Mouse (Mus musculus) hindbrain, postnatal 0 days (tissue): ENCODE measurements around the gene Fam181a. TPM values are rescaled to one million over a fixed set of nuclear protein-coding genes. Genes with fewer than 3 reads are reported as not detected.

Experiments used
- ATAC-seq: fragments of 200-750 bp; cut with Nextera tagmentation; 2 replicates; pipeline ENCODE4 v1.8.0; 2017; ENCODE audit warnings: mild to moderate bottlenecking, moderate TSS enrichment, moderate library complexity
- DNase-seq: peaks from one replicate; pipeline ENCODE4 v3.0.0-alpha.2; 2015; ENCODE audit warnings: low spot score
- H3K27ac ChIP-seq: fragments of 300-500 bp; sonication (generic); 2 replicates; pipeline ENCODE4 v1.5.1; 2014; ENCODE audit warnings: mild to moderate bottlenecking
- H3K27me3 ChIP-seq: fragments of 300-500 bp; sonication (generic); 2 replicates; pipeline ENCODE4 v1.6.1; 2014; ENCODE audit warnings: low read length, mixed read lengths; ENCODE audit not compliant: insufficient read depth
- H3K36me3 ChIP-seq: fragments of 300-500 bp; sonication (generic); 2 replicates; pipeline ENCODE4 v1.6.1; 2014; ENCODE audit warnings: low read length, mixed read lengths; ENCODE audit not compliant: insufficient read depth
- H3K4me1 ChIP-seq: fragments of 300-500 bp; sonication (generic); 2 replicates; pipeline ENCODE4 v1.6.1; 2014; ENCODE audit warnings: antibody characterized with exemption, low read length, mixed read lengths; ENCODE audit not compliant: insufficient read depth
- H3K4me2 ChIP-seq: fragments of 300-500 bp; sonication (generic); 2 replicates; pipeline ENCODE4 v1.6.1; 2014; ENCODE audit warnings: low read depth, mild to moderate bottlenecking, low read length, moderate library complexity, mixed read lengths
- H3K4me3 ChIP-seq: fragments of 300-500 bp; sonication (generic); 2 replicates; pipeline ENCODE4 v1.5.1; 2014; ENCODE audit warnings: low read length
- H3K9ac ChIP-seq: fragments of 300-500 bp; sonication (generic); replicated peaks from 2 replicates; pipeline ENCODE4 v1.6.1; 2014; ENCODE audit warnings: mild to moderate bottlenecking, low read length, moderate library complexity, mixed read lengths
- H3K9me3 ChIP-seq: fragments of 300-500 bp; sonication (generic); 2 replicates; pipeline ENCODE4 v1.6.1; 2016; ENCODE audit warnings: low read length, mixed read lengths
- CTCF ChIP-seq: IDR thresholded peaks from 2 replicates; pipeline ENCODE4 v1.5.1; 2016; ENCODE audit warnings: antibody characterized with exemption, control low read depth, low read depth
- WGBS: fragments of 180-500 bp; shearing (Covaris S2); extraction: QIAGEN DNeasy Blood & Tissue Kit; methylation state at CpG from one replicate; pipeline ENCODE4 v1.1.7; 2014; 5-methylcytosine and 5-hydroxymethylcytosine counted together
- polyA plus RNA-seq: library from polyadenylated mRNA; unstranded; fragments of >200 nt; fragmentation: Nextera tagmentation; extraction: Ambion mirVana; gene quantifications from 2 replicates; pipeline ENCODE4 v1.2.1, GENCODE M21; 2015
- total RNA-seq: library from RNA; depleted of rRNA; stranded (reverse); fragments of >200 nt; gene quantifications from 2 replicates; pipeline ENCODE4 v1.2.3, GENCODE M21; 2014

Fam181a gene
- total and polyA plus RNA-seq, 2 experiments from 2014 or later, result 9.2 to 18.5 TPM

DNA sequence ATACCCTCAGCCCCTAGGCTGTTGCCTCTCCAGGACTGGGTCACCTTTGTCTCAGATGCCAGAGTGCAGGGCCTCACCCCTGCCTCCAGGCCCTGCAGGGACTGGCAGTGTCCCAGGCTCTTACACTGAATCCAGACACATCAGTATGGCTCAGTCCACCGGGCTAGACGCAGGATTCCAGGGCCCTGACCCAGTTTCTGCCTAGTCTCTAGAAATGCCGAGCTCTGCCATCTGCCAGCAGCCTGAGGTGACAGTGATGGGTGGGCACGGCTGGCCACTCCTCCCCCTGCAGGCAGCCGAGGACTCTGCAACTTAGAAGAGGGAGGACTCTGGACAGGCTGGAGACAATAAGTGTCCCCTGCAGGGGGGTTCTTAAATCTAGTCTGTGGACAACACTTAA is 42.8 kb downstream of the Fam181a start:
- H3K27ac ChIP-seq, result no peak overlapping the region
- ATAC-seq (peak; percentile 88), DNase-seq (peak; percentile 72)
- H3K9ac ChIP-seq, result 0 out of 2 replicates have a peak overlapping the region, but pooled peaks have one; percentile 13
- no peaks in the 10 kb centered on the region for H3K36me3 ChIP-seq
- no peak overlapping the region for H3K4me2 ChIP-seq
- peak; percentile 61 for TF ChIP-seq CTCF
- no peaks in the 10 kb centered on the region for H3K27me3 ChIP-seq
- no peaks in the 10 kb centered on the region for H3K9me3 ChIP-seq
- H3K4me1 ChIP-seq, result no peaks in the 10 kb centered on the region
- no peak overlapping the region for H3K4me3 ChIP-seq
- WGBS, result 5% methylated on average over 5 of the region's 5 CpGs

DNA sequence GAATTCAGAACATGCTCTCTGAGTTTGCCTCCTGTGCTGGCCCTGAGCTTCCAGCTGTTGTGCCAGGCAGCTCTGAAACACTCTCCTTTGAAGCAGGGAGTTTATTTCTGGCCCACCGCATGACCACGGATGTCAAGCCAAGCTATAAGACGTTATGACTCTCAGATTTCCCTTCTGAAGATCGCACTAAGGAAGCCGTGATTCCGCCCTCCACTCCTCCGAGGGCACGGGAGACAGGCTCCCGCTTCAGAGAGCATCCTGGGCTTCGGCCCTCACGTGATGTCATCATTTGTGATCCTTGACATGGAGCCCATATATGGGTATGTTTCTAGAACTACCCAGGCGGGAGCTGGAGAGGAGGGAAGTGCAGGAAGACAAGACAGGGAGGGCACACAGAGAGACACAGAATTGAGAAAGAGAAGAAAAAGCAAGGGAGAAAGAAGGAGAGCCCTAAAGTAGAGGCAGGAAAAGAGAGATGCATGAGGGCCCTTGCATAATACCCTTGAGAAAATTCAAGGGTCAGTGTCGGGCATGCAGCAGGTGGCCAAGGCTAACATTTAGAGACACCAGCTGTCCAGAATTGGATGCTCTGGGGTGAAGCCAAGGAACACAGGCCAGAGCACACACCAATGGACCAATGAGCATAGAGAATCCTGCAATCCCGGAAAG is 45.1 kb downstream of the Fam181a start, which contains the start of gene Asb2:
Gene Asb2, minus strand, starts transcription at position 256 of the 669 bp plus-strand sequence.
- WGBS, result 69% methylated on average over 14 of the region's 14 CpGs
- no peak within 1 kb of the TSS for H3K9ac ChIP-seq
- no peak for TF ChIP-seq CTCF

DNA sequence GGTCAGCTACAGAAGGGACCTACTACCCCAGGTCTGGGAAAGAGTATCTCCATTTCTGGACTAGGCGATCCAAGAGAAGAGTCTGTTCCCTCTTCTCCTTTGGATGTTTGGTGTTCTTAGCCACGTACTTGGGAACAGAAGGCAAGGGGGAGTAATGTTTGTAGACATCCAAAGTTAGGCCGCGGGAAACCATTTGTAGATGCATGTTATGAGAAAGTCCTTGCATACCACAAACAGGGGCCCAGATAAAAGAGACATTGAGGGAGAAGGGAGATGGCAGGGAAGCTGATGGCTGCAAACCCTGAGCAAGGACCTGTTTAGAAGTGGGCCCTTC is 45.6 kb downstream of the Fam181a start:
- H3K9ac ChIP-seq, result no peak overlapping the region
- no peak for TF ChIP-seq CTCF

More for the DNA sequence above, 45.1 kb downstream of the Fam181a start, which contains the start of gene Asb2:
- H3K4me1 ChIP-seq, result no peaks in the 10 kb centered on the region
- H3K4me2 ChIP-seq, result no peak within 1 kb of the TSS
- no peaks in the 10 kb centered on the region for H3K27me3 ChIP-seq
- no peak for DNase-seq
- no peak within 1 kb of the TSS for H3K4me3 ChIP-seq
- ATAC-seq, result no peak
- no peaks in the 10 kb centered on the region for H3K36me3 ChIP-seq
- no peaks in the 10 kb centered on the region for H3K9me3 ChIP-seq
- H3K27ac ChIP-seq, result no peak within 1 kb of the TSS

DNA sequence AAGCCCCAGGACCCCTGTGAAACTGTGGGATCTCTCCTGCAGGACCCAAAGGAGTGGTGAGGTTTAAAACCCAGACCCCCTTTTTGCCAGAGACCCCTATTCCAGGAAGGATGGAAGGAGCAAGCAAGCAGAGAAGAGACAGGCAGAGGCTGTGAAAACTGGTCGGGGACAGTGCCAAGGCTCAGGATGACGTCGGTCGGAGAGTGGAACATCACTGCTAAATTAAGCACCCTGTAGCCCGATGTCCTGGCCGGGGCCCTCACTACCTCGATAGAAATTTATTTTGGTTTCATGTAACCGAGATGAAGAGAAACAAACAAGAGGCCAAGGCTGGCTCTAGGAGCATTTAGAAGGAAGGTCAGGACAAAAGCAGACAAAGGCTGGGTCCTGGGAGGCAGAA is 47.4 kb downstream of the Fam181a start:
- Histone ChIP-seq H3K4me3 (no peak overlapping the region), H3K36me3 (no peaks in the 10 kb centered on the region), H3K27me3 (no peaks in the 10 kb centered on the region), H3K4me2 (no peak overlapping the region), H3K9ac (no peak overlapping the region), H3K27ac (no peak overlapping the region), H3K9me3 (no peaks in the 10 kb centered on the region), H3K4me1 (no peaks in the 10 kb centered on the region)
- no peak for ATAC-seq
- no peak for DNase-seq
- TF ChIP-seq CTCF, result no peak
- WGBS, result 58% methylated on average over 8 of the region's 8 CpGs

More for the DNA sequence above, 45.6 kb downstream of the Fam181a start:
- H3K4me1 ChIP-seq, result no peaks in the 10 kb centered on the region
- 90% methylated on average over 4 of the region's 4 CpGs for WGBS
- no peaks in the 10 kb centered on the region for H3K27me3 ChIP-seq
- no peak for ATAC-seq
- no peaks in the 10 kb centered on the region for H3K9me3 ChIP-seq
- H3K36me3 ChIP-seq, result no peaks in the 10 kb centered on the region
- no peak for DNase-seq
- H3K4me3 ChIP-seq, result no peak overlapping the region
- no peak overlapping the region for H3K27ac ChIP-seq
- H3K4me2 ChIP-seq, result no peak overlapping the region

DNA sequence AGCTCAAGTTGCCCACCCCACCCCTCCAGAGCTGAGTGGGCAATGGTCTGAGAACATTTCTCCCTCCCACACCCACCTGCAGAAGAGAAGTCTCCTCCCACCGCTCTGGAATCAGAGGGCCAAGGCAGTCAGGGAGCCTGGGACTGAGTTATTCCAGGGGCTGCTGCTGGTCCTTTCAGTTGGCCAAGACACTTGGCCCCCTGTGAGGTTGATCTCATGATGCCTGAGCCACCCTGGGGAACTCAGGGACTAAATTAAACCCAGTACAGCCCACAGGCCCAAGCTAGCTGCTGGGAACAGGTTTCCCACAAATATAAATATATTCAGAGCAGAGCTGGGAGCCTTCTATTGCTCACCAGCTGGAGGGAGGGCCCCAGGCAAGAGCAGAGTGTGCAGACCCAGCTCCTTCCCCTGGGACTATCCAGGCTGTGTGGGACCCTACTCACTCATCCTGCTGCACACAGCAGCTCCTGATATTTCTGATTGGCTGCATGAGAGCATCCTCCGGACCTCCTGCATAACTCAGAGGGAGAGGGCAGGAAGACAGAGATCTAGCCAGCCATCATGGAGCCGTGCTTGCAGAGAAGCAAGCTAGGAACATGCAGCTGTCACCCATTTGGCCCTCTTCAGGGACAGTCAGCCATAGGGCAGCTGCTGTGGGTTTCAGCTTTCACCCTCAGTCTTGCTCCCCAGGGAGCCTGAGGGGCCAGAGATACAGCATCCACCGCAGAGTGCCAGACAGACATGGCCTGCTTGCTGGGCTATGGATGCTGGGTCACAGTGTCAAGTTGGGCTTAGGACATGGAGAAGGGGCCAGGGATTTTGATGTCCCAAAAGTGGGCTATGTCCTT is 48.4 kb downstream of the Fam181a start:
- H3K9ac ChIP-seq, result no peak overlapping the region
- no peaks in the 10 kb centered on the region for H3K4me1 ChIP-seq
- ATAC-seq, result no peak; the same call in 1 of the 2 replicates
- H3K36me3 ChIP-seq, result no peaks in the 10 kb centered on the region
- no peaks in the 10 kb centered on the region for H3K9me3 ChIP-seq
- H3K27me3 ChIP-seq, result no peaks in the 10 kb centered on the region
- H3K4me3 ChIP-seq, result no peak overlapping the region
- WGBS, result 69% methylated on average over 4 of the region's 4 CpGs
- H3K27ac ChIP-seq, result no peak overlapping the region
- H3K4me2 ChIP-seq, result no peak overlapping the region
- DNase-seq, result no peak
- no peak for TF ChIP-seq CTCF

DNA sequence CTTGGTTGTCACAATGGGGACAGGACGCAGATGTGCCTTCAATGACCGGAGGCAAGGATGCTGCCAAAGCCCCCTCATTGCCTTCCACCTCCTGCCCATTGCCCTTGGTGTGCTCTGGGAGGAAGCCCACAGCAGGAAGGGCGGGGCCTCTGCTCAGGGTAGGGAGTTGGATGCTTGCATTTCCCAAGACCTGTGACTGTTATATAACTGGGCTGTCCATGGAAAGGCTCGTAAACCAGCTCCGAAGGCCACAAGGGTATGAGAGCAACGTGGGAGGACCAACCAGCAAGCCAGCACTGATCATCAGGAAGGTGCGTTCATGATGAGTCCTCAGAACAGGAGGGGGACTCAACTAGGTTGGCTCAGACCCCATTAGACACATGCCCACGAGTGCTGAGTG is 50.0 kb downstream of the Fam181a start:
- H3K9ac ChIP-seq, result no peak overlapping the region
- no peaks in the 10 kb centered on the region for H3K27me3 ChIP-seq
- no peaks in the 10 kb centered on the region for H3K4me1 ChIP-seq
- DNase-seq, result no peak
- WGBS, result 82% methylated on average over 8 of the region's 8 CpGs
- H3K27ac ChIP-seq, result no peak overlapping the region
- no peak overlapping the region for H3K4me2 ChIP-seq
- H3K4me3 ChIP-seq, result no peak overlapping the region
- no peaks in the 10 kb centered on the region for H3K36me3 ChIP-seq
- TF ChIP-seq CTCF, result no peak
- no peak for ATAC-seq
- no peaks in the 10 kb centered on the region for H3K9me3 ChIP-seq
